Comparison of ENCODE assay signal across 9 mouse cellular contexts in the genomic region with DNA sequence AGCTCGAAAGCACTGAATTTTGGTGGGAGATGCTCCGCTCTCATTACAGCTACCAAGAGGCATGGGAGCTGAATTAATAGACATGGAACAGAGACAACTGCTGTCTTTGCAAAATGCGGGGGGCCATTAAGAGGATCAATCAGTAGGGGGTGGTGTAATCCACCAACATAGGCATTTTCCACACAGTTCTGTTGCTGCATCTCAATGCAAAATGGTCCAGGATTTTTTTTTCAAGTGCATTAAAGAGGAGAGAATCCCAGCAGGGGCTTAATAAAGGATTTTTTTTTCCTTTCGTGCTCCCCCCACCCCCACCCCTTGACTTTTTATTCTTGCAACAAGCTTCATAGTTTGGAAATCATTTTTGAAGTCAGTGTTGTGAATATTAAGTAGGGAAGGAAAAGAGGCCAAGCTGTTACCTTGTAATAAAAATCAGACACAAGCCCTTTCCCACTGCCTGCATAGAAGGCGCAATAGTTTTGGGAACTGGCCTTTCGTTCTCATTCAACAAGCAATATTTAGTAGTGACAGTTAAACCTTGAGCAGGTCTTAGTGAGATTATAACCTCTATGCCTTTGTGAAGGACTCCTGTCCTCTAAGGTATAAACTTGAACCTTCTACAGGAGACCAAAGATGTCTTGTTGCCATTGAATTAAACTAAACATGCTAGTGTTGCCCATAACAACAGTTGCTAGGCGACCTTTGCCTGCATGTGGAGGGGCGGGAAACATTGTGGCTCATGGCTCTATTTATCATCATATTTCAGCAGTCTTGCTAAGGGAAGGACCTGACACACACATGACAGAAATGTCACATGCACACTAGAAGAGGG.
DNase-seq lines count a peak whose midpoint lies in the region; ATAC-seq lines count a peak whose summit lies in the region.
"Had no signal": no experiment of that assay in that cellular context is flagged by ENCODE, and none has a peak within 500 bp of the region (broad histone marks: within the 10 kb centered on the region; RNA-seq: fewer than 3 reads in every experiment).

No protein-coding gene starts in this region.

- ATAC-seq in forebrain, embryonic 11.5 days (replicated peaks; ENCODE audit: low FRiP score) = peak; percentile 65
- ATAC-seq in neural tube, embryonic 12.5 days (ENCODE audit: low FRiP score, low read depth) = peak; percentile 73

- H3K36me3 ChIP-seq in forebrain, embryonic 11.5 days (ENCODE audit: control insufficient read depth, insufficient read depth, low read length) = no peaks in the 10 kb centered on the region
- no peaks in the 10 kb centered on the region for H3K36me3 ChIP-seq in neural tube, embryonic 12.5 days

- no peak overlapping the region for H3K4me3 ChIP-seq in forebrain, embryonic 11.5 days (ENCODE audit: low read depth, low read length)
- H3K4me3 ChIP-seq in neural tube, embryonic 12.5 days = no peak overlapping the region

- WGBS in forebrain, embryonic 11.5 days = 31% methylated on average over 8 of the region's 8 CpGs
- WGBS in neural tube, embryonic 12.5 days = 54% methylated on average over 8 of the region's 8 CpGs

- H3K27me3 ChIP-seq in forebrain, embryonic 11.5 days (ENCODE audit: control insufficient read depth, insufficient read depth, low read length) = 0 out of 2 replicates have a peak, but pooled peaks cover 6% of the 10 kb centered on the region
- no peaks in the 10 kb centered on the region for H3K27me3 ChIP-seq in neural tube, embryonic 12.5 days (replicated peaks)

- no peaks in the 10 kb centered on the region; the same call in 1 of the 2 replicates for H3K4me1 ChIP-seq in forebrain, embryonic 11.5 days (replicated peaks; ENCODE audit: control insufficient read depth, insufficient read depth, low read length)
- peaks cover 10% of the 10 kb centered on the region for H3K4me1 ChIP-seq in neural tube, embryonic 12.5 days

- H3K27ac ChIP-seq in forebrain, embryonic 11.5 days (ENCODE audit: low read depth, low read length) = no peak overlapping the region
- no peak overlapping the region for H3K27ac ChIP-seq in neural tube, embryonic 12.5 days

- H3K4me2 ChIP-seq in forebrain, embryonic 11.5 days (ENCODE audit: low read depth, low read length, severe bottlenecking) = no peak overlapping the region
- no peak overlapping the region for H3K4me2 ChIP-seq in neural tube, embryonic 12.5 days (replicated peaks)

- DNase-seq in adrenal gland, postnatal 10 days = peak; percentile 32
- DNase-seq in adrenal gland, postnatal 4 days (ENCODE audit: low spot score in 2 of 2) = no peak
- peak; percentile 61 for DNase-seq in forebrain, embryonic 11.5 days (ENCODE audit: low spot score)
- peak; percentile 38 to 40 for DNase-seq in layer of hippocampus, adult 8-10 months (ENCODE audit: low spot score in 2 of 2)
- DNase-seq in cerebellum, adult 11 months = no peak
- no peak for DNase-seq in kidney, adult 8-10 months
- DNase-seq in thymus, postnatal 4 days = no peak
- DNase-seq: kidney, postnatal 36 days had no signal

- H3K9me3 ChIP-seq in forebrain, embryonic 11.5 days (ENCODE audit: control insufficient read depth, low read length) = no peaks in the 10 kb centered on the region; the same call in 1 of the 2 replicates
- H3K9me3 ChIP-seq in neural tube, embryonic 12.5 days = no peaks in the 10 kb centered on the region

- no peak overlapping the region for H3K9ac ChIP-seq in forebrain, embryonic 11.5 days (ENCODE audit: low read length)
- no peak overlapping the region for H3K9ac ChIP-seq in neural tube, embryonic 12.5 days

Comparison
In these comparisons a context has a peak if more than half of its experiments do, and no peak if none do; other contexts are left out.
1. DNase-seq: peak in adrenal gland, postnatal 10 days (single experiment), forebrain, embryonic 11.5 days (single experiment) and layer of hippocampus, adult 8-10 months (2 of 2); none in adrenal gland, postnatal 4 days (0 of 2), cerebellum, adult 11 months (single experiment), kidney, adult 8-10 months (0 of 2) and thymus, postnatal 4 days (single experiment).